Mouse (Mus musculus) midbrain, embryonic 16.5 days (tissue): ENCODE data around the gene Prss27. TPM values are rescaled to one million over a fixed set of nuclear protein-coding genes. Genes with fewer than 3 reads are reported as not detected.

Experiments used
- ATAC-seq: fragments of 200-750 bp; cut with Nextera tagmentation; 2 replicates; pipeline ENCODE4 v1.8.0; 2017; ENCODE audit warnings: moderate TSS enrichment
- H3K27ac ChIP-seq: fragments of 300-500 bp; sonication (generic); 2 replicates; pipeline ENCODE4 v1.5.1; 2014; ENCODE audit warnings: mild to moderate bottlenecking, low read length, mixed read lengths
- H3K27me3 ChIP-seq: fragments of 300-500 bp; sonication (generic); 2 replicates; pipeline ENCODE4 v1.6.1; 2014; ENCODE audit warnings: low read depth, low read length, mixed read lengths; ENCODE audit not compliant: control insufficient read depth, insufficient read depth
- H3K36me3 ChIP-seq: fragments of 300-500 bp; sonication (generic); 2 replicates; pipeline ENCODE4 v1.6.1; 2014; ENCODE audit warnings: mild to moderate bottlenecking, low read length, moderate library complexity, mixed read lengths; ENCODE audit not compliant: control insufficient read depth, insufficient read depth
- H3K4me1 ChIP-seq: fragments of 300-500 bp; sonication (generic); 2 replicates; pipeline ENCODE4 v1.6.1; 2014; ENCODE audit warnings: mild to moderate bottlenecking, low read length, mixed read lengths; ENCODE audit not compliant: control insufficient read depth, insufficient read depth
- H3K4me2 ChIP-seq: fragments of 300-500 bp; sonication (generic); 2 replicates; pipeline ENCODE4 v1.6.1; 2014; ENCODE audit warnings: mild to moderate bottlenecking, low read length, mixed read lengths
- H3K4me3 ChIP-seq: fragments of 300-500 bp; sonication (generic); 2 replicates; pipeline ENCODE4 v1.5.1; 2014; ENCODE audit warnings: low read depth, mild to moderate bottlenecking, low read length, moderate library complexity, mixed read lengths
- H3K9ac ChIP-seq: fragments of 300-500 bp; sonication (generic); 2 replicates; pipeline ENCODE4 v1.6.1; 2014; ENCODE audit warnings: low read depth, low read length, mixed read lengths
- H3K9me3 ChIP-seq: fragments of 300-500 bp; sonication (generic); replicated peaks from 2 replicates; pipeline ENCODE4 v1.6.1; 2014; ENCODE audit warnings: mild to moderate bottlenecking, low read length, mixed read lengths; ENCODE audit not compliant: control insufficient read depth, poor library complexity, severe bottlenecking
- WGBS: fragments of 180-500 bp; shearing (Covaris S2); extraction: QIAGEN DNeasy Blood & Tissue Kit; methylation state at CpG from one replicate; pipeline ENCODE4 v1.1.7; 2014; 5-methylcytosine and 5-hydroxymethylcytosine counted together
- polyA plus RNA-seq: library from polyadenylated mRNA; unstranded; fragments of >200 nt; fragmentation: Nextera tagmentation; extraction: Ambion mirVana; gene quantifications from 2 replicates; pipeline ENCODE4 v1.2.1, GENCODE M21; 2015

The Prss27 gene
- 0.19 and 0.27 TPM in 2 replicates for polyA plus RNA-seq

GRCm38 (mm10) chr17:24037844-24038243 is at the start of gene Prss27:
Gene Prss27, plus strand, starts transcription at chr17:24038144.
- WGBS = 73% methylated on average over 4 of the region's 4 CpGs
- H3K27me3 ChIP-seq = no peaks in the 10 kb centered on the region
- H3K4me3 ChIP-seq = no peak within 1 kb of the TSS
- no peak for ATAC-seq
- no peak within 1 kb of the TSS for H3K27ac ChIP-seq
- H3K9ac ChIP-seq = no peak within 1 kb of the TSS
- no peaks in the 10 kb centered on the region for H3K4me1 ChIP-seq
- no peaks in the 10 kb centered on the region for H3K9me3 ChIP-seq
- no peaks in the 10 kb centered on the region for H3K36me3 ChIP-seq
- H3K4me2 ChIP-seq = no peak within 1 kb of the TSS

- Histone ChIP-seq H3K27ac (no peak overlapping the region), H3K4me1 (peaks cover 6% of the 10 kb centered on the region; the same call in 1 of the 2 replicates), H3K9ac (no peak overlapping the region), H3K36me3 (no peaks in the 10 kb centered on the region), H3K27me3 (no peaks in the 10 kb centered on the region), H3K4me2 (no peak overlapping the region), H3K9me3 (no peaks in the 10 kb centered on the region), H3K4me3 (no peak overlapping the region)
- 40% methylated on average over 2 of the region's 2 CpGs for WGBS
- no peak for ATAC-seq
Observed at GRCm38 (mm10) chr17:23989802-23990201, 48.1 kb upstream of the Prss27 start.

- H3K27me3 ChIP-seq = no peaks in the 10 kb centered on the region
- ATAC-seq = peak; percentile 79
- peak overlapping the region; percentile 80; the same call in 1 of the 2 replicates for H3K9ac ChIP-seq
- H3K27ac ChIP-seq = peak overlapping the region; percentile 23; the same call in 1 of the 2 replicates
- no peaks in the 10 kb centered on the region for H3K36me3 ChIP-seq
- no peaks in the 10 kb centered on the region for H3K9me3 ChIP-seq
- 71% methylated on average over 9 of the region's 9 CpGs for whole genome bisulfite sequencing
- peak overlapping the region; percentile 33 for H3K4me3 ChIP-seq
- peaks cover 6% of the 10 kb centered on the region; the same call in 1 of the 2 replicates for H3K4me1 ChIP-seq
- H3K4me2 ChIP-seq = peak overlapping the region; percentile 74
Observed at GRCm38 (mm10) chr17:23992789-23993553, 45.0 kb upstream of the Prss27 start.

- H3K9me3 ChIP-seq = no peaks in the 10 kb centered on the region
- no peaks in the 10 kb centered on the region for H3K36me3 ChIP-seq
- peak; percentile 86 for ATAC-seq
- H3K4me1 ChIP-seq = peaks cover 6% of the 10 kb centered on the region; the same call in 1 of the 2 replicates
- no peaks in the 10 kb centered on the region for H3K27me3 ChIP-seq
- H3K9ac ChIP-seq = peak overlapping the region; percentile 80
- H3K4me3 ChIP-seq = peak overlapping the region; percentile 33
- 10% methylated on average over 31 of the region's 31 CpGs for WGBS
- H3K4me2 ChIP-seq = peak overlapping the region; percentile 74
- peak overlapping the region; percentile 59 for H3K27ac ChIP-seq
Observed at GRCm38 (mm10) chr17:23993559-23994428, 44.1 kb upstream of the Prss27 start.

- H3K4me1 ChIP-seq = peaks cover 6% of the 10 kb centered on the region; the same call in 1 of the 2 replicates
- 0 out of 2 replicates have a peak, but pooled peaks have one; percentile 12 for ATAC-seq
- H3K4me3 ChIP-seq = no peak overlapping the region
- no peak overlapping the region for H3K4me2 ChIP-seq
- no peak overlapping the region for H3K9ac ChIP-seq
- 76% methylated on average over 7 of the region's 7 CpGs for WGBS
- H3K9me3 ChIP-seq = no peaks in the 10 kb centered on the region
- H3K27me3 ChIP-seq = no peaks in the 10 kb centered on the region
- no peak overlapping the region for H3K27ac ChIP-seq
- H3K36me3 ChIP-seq = no peaks in the 10 kb centered on the region
Observed at GRCm38 (mm10) chr17:23994667-23995066, 43.3 kb upstream of the Prss27 start.

- H3K36me3 ChIP-seq = no peaks in the 10 kb centered on the region
- no peak overlapping the region for H3K4me2 ChIP-seq
- no peak overlapping the region for H3K27ac ChIP-seq
- no peak for ATAC-seq
- no peak overlapping the region for H3K9ac ChIP-seq
- 17% methylated on average over 1 of the region's 1 CpGs for WGBS
- H3K27me3 ChIP-seq = no peaks in the 10 kb centered on the region
- H3K4me3 ChIP-seq = no peak overlapping the region
- H3K9me3 ChIP-seq = no peaks in the 10 kb centered on the region
- H3K4me1 ChIP-seq = peaks cover 6% of the 10 kb centered on the region; the same call in 1 of the 2 replicates
Observed at GRCm38 (mm10) chr17:23995421-23995820, 42.5 kb upstream of the Prss27 start.

GRCm38 (mm10) chr17:23997901-23998300 is 40.0 kb upstream of the Prss27 start, which contains the start of gene Prss22:
Gene Prss22, minus strand, starts transcription at chr17:23998100.
- ATAC-seq = no peak
- Histone ChIP-seq H3K4me2 (no peak within 1 kb of the TSS), H3K27me3 (no peaks in the 10 kb centered on the region), H3K4me1 (peaks cover 6% of the 10 kb centered on the region; the same call in 1 of the 2 replicates), H3K4me3 (no peak within 1 kb of the TSS), H3K9me3 (no peaks in the 10 kb centered on the region), H3K36me3 (no peaks in the 10 kb centered on the region), H3K9ac (no peak within 1 kb of the TSS), H3K27ac (no peak within 1 kb of the TSS)
- 77% methylated on average over 2 of the region's 2 CpGs for WGBS

GRCm38 (mm10) chr17:23998383-23998782 is 39.6 kb upstream of the Prss27 start:
- H3K9me3 ChIP-seq = no peaks in the 10 kb centered on the region
- no peaks in the 10 kb centered on the region for H3K36me3 ChIP-seq
- H3K27me3 ChIP-seq = no peaks in the 10 kb centered on the region
- H3K27ac ChIP-seq = no peak overlapping the region
- no peak for ATAC-seq
- 81% methylated on average over 6 of the region's 6 CpGs for WGBS
- no peak overlapping the region for H3K4me3 ChIP-seq
- no peak overlapping the region for H3K4me2 ChIP-seq
- no peak overlapping the region for H3K9ac ChIP-seq
- H3K4me1 ChIP-seq = peaks cover 4% of the 10 kb centered on the region; the same call in 1 of the 2 replicates
